Mouse (Mus musculus) myocyte (in vitro differentiated cells): ENCODE data around the gene Dnmbp.

ENCODE experiments used
- POLR2A ChIP-seq: IDR thresholded peaks from one replicate; pipeline ENCODE4 v1.6.1; 2011; ENCODE audit warnings: low read depth, mild to moderate bottlenecking, control low read depth, moderate library complexity; ENCODE audit not compliant: insufficient read length
- REST ChIP-seq: IDR thresholded peaks from one replicate; pipeline ENCODE4 v1.6.1; 2011; ENCODE audit warnings: mild to moderate bottlenecking, control low read depth, moderate library complexity; ENCODE audit not compliant: insufficient read depth, insufficient read length

DNA sequence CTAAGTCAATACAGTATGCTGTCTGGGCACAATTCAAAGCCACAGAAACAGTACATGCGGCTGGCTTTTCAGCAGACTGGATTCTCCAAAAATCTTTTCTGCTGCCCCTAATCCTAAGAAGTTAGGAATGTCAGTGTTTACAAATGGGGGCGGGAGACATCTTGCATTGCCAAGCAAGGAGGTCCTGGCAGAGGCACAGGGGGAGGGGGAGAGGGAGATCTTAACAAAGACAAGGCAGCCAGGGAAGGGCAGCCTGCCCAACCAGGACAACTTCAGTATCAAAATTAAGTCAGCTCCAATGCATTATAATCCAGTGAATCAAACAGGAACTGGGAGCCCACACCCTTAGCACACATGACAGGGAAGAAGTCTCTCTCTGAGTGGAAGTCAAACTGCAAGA lies 64.0 kb downstream of the Dnmbp start:
- TF ChIP-seq POLR2A = no peak
- TF ChIP-seq REST = no peak
